Mouse (Mus musculus): Measurements from ENCODE around the gene Patj. TPM values are rescaled to one million over a fixed set of nuclear protein-coding genes. Genes with fewer than 3 reads are reported as not detected.

Patj gene
- polyA plus RNA-seq, 1 experiment from 2014 or later, result 13.4 TPM

DNA sequence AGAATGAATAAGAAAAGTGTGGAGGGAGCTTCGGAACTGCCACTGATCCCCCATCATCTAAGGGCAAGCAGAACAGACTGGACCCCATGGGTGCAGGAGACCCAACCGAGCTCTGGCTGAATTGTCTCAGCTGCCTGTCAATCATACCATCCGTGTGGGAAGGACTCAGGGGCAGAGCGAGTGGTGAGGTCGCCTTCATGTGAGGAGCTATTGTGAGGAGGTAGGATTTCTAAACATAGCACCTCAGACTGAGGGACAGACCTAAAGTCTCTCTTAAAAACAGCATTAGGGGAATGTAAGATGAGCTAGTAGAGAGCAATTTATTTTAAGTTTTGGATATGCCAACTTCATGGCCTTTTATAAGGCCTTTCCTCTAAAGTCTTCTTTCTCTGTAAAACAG lies 167.5 kb downstream of the Patj start:
- peaks cover 17% of the 10 kb centered on the region for H3K4me1 ChIP-seq
- H3K36me3 ChIP-seq, result no peaks in the 10 kb centered on the region
- ATAC-seq (ENCODE audit: insufficient number of reproducible peaks, low FRiP score, low TSS enrichment, low read depth), result no peak
- peak overlapping the region; percentile 65 for H3K27ac ChIP-seq
- no peak overlapping the region for H3K4me2 ChIP-seq
- no peak overlapping the region for H3K4me3 ChIP-seq
- H3K9ac ChIP-seq, result no peak overlapping the region
- no peaks in the 10 kb centered on the region for H3K27me3 ChIP-seq
- 68% methylated on average over 5 of the region's 5 CpGs for WGBS
- H3K9me3 ChIP-seq, result no peaks in the 10 kb centered on the region

DNA sequence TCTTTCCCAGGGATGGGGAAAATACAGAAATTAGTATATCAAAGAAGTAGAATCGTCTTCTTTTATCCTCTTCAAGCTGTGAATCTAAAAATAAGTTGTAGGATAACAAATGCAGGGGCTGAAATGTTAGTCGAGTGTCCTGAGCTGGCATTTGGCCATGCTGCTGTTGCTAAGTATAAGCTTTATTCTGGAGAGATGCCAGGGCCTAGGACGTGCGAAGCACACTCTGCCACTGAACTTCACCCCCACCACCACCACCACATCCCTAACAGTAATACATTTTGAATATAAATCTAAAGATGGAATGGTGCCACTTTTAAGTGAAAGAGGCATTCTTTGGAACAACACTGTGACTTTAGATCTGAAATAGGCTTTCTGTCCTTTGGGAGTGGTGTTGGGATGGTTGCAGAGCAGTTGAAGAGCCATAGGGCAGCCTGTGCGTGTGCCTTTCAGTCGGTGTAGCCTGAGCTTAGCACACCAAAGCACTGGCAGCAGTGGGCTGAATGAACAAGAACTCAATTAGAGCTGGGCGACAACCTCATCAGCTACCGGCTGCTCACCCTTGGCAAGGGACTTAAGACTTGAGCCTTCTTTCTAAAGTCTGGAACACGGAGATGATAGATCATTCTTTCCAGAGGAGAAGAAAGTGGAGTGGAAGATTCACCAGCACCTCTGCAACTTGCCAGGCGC lies 168.1 kb downstream of the Patj start:
- 44% methylated on average over 10 of the region's 10 CpGs for WGBS
- no peaks in the 10 kb centered on the region for H3K27me3 ChIP-seq
- H3K4me1 ChIP-seq, result peaks cover 17% of the 10 kb centered on the region
- H3K4me3 ChIP-seq, result no peak overlapping the region
- ATAC-seq (ENCODE audit: insufficient number of reproducible peaks, low FRiP score, low TSS enrichment, low read depth), result peak; percentile 78; the same call in 1 of the 2 replicates
- H3K9ac ChIP-seq, result no peak overlapping the region
- H3K36me3 ChIP-seq, result no peaks in the 10 kb centered on the region
- H3K9me3 ChIP-seq, result no peaks in the 10 kb centered on the region
- no peak overlapping the region for H3K4me2 ChIP-seq
- H3K27ac ChIP-seq, result peak overlapping the region; percentile 65

DNA sequence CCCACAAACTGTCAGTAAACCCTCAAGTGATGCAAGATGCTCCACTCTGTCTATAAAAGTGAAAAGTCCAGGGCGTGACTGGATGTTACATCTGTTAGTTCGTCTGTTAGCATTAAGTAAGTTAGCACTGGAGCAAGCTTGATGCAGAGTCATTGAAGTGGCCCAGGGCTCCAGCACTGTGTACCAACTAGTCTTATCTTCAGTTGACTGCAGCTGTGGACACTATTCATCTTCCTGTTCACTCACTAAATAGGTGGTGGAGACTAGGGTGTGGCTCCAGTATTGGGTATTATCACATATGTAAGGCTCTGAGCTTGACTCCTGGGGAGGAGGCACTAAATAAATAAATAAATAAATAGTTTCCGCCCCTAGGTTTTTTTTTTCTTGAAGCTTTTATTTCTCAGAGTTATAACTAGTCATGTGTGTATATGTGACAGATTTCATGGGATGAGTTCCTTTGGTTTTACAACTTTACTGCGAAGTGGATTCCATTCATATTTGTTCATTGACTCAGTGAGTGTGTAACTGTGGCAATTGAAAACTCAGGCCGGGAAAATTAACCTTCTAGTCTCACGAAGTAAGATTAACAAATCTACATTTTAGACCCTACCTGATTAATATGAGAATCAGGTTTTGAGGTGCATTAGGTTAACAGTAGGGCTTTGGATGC lies 168.7 kb downstream of the Patj start:
- WGBS, result 59% methylated on average over 6 of the region's 6 CpGs
- no peaks in the 10 kb centered on the region for H3K27me3 ChIP-seq
- H3K4me2 ChIP-seq, result no peak overlapping the region
- no peak overlapping the region for H3K9ac ChIP-seq
- no peak overlapping the region for H3K4me3 ChIP-seq
- no peaks in the 10 kb centered on the region for H3K36me3 ChIP-seq
- H3K4me1 ChIP-seq, result peaks cover 17% of the 10 kb centered on the region
- no peaks in the 10 kb centered on the region for H3K9me3 ChIP-seq
- H3K27ac ChIP-seq, result peak overlapping the region; percentile 65
- no peak for ATAC-seq (ENCODE audit: insufficient number of reproducible peaks, low FRiP score, low TSS enrichment, low read depth)

DNA sequence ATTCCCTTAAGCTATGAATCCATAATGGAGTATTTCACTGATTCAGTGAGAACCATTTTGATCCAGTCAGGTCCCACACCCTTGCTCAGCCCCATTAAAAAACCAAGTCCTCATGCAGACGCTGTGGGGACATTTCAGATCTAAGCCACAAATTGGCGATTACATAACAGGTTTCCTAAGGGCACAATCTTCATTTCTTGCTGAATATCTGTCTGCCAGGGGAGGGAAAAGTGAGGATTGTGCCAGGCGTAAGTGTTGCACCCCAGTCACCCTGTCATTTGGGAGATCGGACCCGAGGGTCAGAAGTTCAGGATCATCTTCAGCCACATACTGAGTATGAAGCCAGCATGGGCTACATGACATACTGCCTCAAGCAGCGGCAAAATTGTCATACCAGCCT lies 171.2 kb downstream of the Patj start:
- Histone ChIP-seq H3K27me3 (no peaks in the 10 kb centered on the region), H3K4me3 (no peak overlapping the region), H3K4me2 (no peak overlapping the region), H3K9me3 (no peaks in the 10 kb centered on the region), H3K9ac (no peak overlapping the region), H3K4me1 (peaks cover 14% of the 10 kb centered on the region), H3K27ac (no peak overlapping the region), H3K36me3 (no peaks in the 10 kb centered on the region)
- ATAC-seq (ENCODE audit: insufficient number of reproducible peaks, low FRiP score, low TSS enrichment, low read depth), result no peak
- 84% methylated on average over 6 of the region's 6 CpGs for WGBS

DNA sequence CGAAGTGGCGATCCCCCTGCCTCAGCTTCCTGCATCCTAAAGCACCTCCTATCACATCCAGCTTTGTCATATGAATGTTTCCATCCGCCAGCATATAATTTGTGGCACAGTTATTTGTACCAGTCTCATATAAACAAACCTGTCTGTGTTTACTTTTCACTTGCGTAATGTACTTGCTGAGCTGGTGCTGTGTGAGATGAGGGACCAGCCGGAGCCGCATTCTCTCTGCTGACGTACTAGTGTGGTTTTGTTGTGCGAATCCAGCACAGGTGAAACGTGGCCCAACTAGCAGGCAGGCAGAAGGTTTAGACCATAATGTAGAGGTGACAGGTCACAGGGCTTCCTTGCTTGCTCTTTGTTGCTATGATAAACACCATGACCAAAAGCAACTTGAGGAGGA lies 171.9 kb downstream of the Patj start:
- Histone ChIP-seq H3K27ac (no peak overlapping the region), H3K4me3 (no peak overlapping the region), H3K27me3 (no peaks in the 10 kb centered on the region), H3K9ac (no peak overlapping the region), H3K36me3 (no peaks in the 10 kb centered on the region), H3K4me1 (peaks cover 14% of the 10 kb centered on the region), H3K4me2 (no peak overlapping the region), H3K9me3 (no peaks in the 10 kb centered on the region)
- ATAC-seq (ENCODE audit: insufficient number of reproducible peaks, low FRiP score, low TSS enrichment, low read depth), result no peak
- WGBS, result 89% methylated on average over 9 of the region's 9 CpGs

DNA sequence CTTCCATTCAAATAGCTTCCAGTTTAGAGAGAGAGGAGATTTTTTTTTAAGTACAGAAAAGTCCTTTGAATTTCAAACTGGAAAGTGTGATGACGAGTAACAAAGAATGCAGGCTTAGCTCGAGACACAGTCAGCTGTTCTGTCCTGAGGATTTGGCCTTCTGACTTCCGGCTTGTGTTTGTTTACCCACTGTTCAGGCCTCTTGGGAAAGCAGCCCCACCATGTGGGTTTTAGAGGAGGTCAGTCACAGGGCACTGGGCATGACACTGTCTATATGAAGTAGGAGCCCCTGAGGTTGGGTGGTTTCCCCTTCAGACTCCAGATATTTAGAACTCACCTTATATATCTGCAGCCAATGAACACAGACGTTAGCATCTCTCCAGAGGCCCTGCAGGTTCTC lies 174.3 kb downstream of the Patj start:
- ATAC-seq (ENCODE audit: insufficient number of reproducible peaks, low FRiP score, low TSS enrichment, low read depth), result no peak
- H3K4me3 ChIP-seq, result no peak overlapping the region
- 51% methylated on average over 4 of the region's 4 CpGs for WGBS
- no peak overlapping the region for H3K4me2 ChIP-seq
- H3K27me3 ChIP-seq, result no peaks in the 10 kb centered on the region
- no peak overlapping the region for H3K27ac ChIP-seq
- no peaks in the 10 kb centered on the region for H3K36me3 ChIP-seq
- H3K9me3 ChIP-seq, result no peaks in the 10 kb centered on the region
- H3K9ac ChIP-seq, result no peak overlapping the region
- H3K4me1 ChIP-seq, result no peaks in the 10 kb centered on the region

DNA sequence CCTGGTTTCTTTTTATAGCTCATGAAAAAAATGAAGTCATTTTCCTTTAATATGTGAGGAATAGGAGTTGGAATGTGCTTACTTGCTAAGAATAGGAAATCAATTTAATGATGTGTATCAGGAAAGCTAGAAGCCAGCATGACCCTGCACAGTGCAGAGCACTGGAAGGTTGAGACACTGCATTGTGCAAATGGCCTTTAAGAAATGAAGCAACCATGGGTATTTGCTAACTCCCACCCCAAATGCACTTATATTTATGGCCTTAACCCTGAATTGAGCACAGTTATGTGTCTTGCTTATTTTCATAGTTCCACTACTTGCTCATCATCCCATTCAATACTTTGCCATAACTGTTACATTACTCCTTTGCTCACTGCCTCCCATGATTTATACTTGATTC lies 181.7 kb downstream of the Patj start:
- no peaks in the 10 kb centered on the region for H3K9me3 ChIP-seq
- H3K27ac ChIP-seq, result no peak overlapping the region
- H3K27me3 ChIP-seq, result no peaks in the 10 kb centered on the region
- H3K4me1 ChIP-seq, result no peaks in the 10 kb centered on the region
- H3K9ac ChIP-seq, result no peak overlapping the region
- H3K36me3 ChIP-seq, result no peaks in the 10 kb centered on the region
- ATAC-seq (ENCODE audit: insufficient number of reproducible peaks, low FRiP score, low TSS enrichment, low read depth), result no peak
- no peak overlapping the region for H3K4me3 ChIP-seq
- H3K4me2 ChIP-seq, result no peak overlapping the region

DNA sequence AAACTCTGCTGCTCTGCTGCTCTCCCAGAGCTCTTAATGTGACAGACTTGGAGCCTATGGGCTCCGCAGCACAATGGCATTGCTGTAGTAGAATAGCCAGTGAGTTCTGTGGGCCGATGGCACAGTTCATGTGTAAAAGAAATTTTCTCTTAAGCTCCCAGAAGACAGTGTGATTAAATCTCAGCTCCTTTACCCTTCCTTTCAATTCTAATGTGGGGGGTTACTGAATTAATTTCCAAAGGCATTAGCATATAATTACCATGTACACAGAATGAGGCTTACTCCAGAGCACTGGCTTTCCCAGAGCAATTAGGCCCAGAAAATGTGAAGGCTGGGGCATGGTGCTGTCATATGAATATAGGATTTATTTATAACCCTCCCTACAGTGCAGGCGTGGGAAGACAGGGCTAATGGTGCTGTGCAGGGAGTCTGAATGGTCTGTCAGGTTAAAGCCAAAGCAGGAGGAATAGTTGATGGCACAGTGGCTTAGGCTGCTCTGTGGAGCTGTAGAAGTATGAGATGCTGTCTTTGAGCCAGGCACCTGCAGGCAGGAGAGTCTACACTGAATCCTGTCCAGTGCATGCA lies 182.5 kb downstream of the Patj start:
- H3K4me2 ChIP-seq, result no peak overlapping the region
- H3K36me3 ChIP-seq, result no peaks in the 10 kb centered on the region
- ATAC-seq (ENCODE audit: insufficient number of reproducible peaks, low FRiP score, low TSS enrichment, low read depth), result no peak
- H3K4me3 ChIP-seq, result no peak overlapping the region
- H3K9me3 ChIP-seq, result no peaks in the 10 kb centered on the region
- no peak overlapping the region for H3K27ac ChIP-seq
- no peak overlapping the region for H3K9ac ChIP-seq
- WGBS, result 79% methylated on average over 3 of the region's 3 CpGs
- no peaks in the 10 kb centered on the region for H3K4me1 ChIP-seq
- H3K27me3 ChIP-seq, result no peaks in the 10 kb centered on the region

DNA sequence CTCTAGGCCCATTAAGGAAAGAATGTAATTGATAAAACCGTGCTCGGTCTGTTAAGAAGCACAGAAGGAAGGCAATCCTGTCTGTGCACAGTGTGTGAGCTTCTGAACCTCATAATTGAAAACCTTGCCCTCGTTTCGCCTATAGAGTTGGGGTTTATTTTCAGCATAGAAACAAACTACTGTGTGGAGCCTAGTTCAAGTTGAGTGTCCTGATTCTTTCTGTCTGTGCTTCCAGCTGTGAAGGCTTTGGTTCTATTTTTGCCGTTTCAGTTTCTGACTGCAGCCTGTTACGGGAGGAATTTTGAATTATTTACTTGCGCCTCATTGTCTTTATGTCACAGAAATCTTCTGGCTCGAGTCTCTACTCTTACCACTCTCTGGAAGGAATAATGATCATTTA lies 185.9 kb downstream of the Patj start:
- Histone ChIP-seq H3K4me2 (no peak overlapping the region), H3K4me1 (no peaks in the 10 kb centered on the region), H3K4me3 (no peak overlapping the region), H3K9me3 (no peaks in the 10 kb centered on the region), H3K27me3 (no peaks in the 10 kb centered on the region), H3K36me3 (no peaks in the 10 kb centered on the region), H3K27ac (no peak overlapping the region), H3K9ac (no peak overlapping the region)
- 71% methylated on average over 8 of the region's 8 CpGs for WGBS
- no peak for ATAC-seq (ENCODE audit: insufficient number of reproducible peaks, low FRiP score, low TSS enrichment, low read depth)

DNA sequence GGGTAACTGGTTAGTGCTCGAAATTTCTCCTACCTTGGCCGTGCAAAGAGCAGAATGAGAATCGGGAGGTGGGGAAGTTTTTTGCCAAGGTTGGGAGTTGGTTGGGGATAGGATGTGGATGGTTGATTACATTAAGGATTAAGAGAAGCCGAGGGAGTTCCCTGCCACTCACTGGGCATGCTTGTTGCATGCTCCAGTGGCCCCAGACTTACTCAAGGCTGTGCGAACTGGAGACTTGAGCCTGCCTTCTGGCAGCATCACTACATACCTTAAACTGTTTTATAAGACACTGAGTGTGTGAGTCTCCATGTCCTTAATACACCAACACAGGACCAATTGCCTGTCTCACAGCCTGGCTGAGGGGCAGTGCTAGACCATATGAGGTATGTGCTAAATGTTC lies 188.4 kb downstream of the Patj start:
- Histone ChIP-seq H3K4me3 (no peak overlapping the region), H3K9me3 (no peaks in the 10 kb centered on the region), H3K27me3 (no peaks in the 10 kb centered on the region), H3K36me3 (no peaks in the 10 kb centered on the region), H3K4me2 (no peak overlapping the region), H3K9ac (no peak overlapping the region), H3K27ac (no peak overlapping the region), H3K4me1 (0 out of 2 replicates have a peak, but pooled peaks cover 3% of the 10 kb centered on the region)
- WGBS, result 82% methylated on average over 5 of the region's 5 CpGs
- ATAC-seq (ENCODE audit: insufficient number of reproducible peaks, low FRiP score, low TSS enrichment, low read depth), result no peak

DNA sequence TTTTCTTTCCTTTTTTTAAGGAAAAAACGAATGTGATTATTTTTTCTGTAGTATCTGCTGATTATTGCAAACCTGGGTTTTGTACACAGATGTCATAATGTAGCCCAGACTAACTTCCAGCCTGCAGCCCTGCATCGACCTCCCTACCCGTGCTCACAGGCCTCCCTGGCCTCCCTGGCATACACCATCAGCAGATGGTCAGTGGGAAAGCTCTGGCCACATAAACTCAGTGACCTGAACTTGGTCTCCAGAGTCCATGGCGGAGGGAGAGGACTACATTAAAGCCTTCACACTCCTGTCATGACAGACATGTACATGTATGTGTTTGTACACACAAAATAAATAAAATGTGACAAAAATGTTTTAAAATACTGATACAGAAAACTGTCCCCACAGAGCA lies 190.7 kb downstream of the Patj start:
- H3K4me1 ChIP-seq, result 0 out of 2 replicates have a peak, but pooled peaks cover 5% of the 10 kb centered on the region
- ATAC-seq (ENCODE audit: insufficient number of reproducible peaks, low FRiP score, low TSS enrichment, low read depth), result no peak
- H3K9me3 ChIP-seq, result no peaks in the 10 kb centered on the region
- no peaks in the 10 kb centered on the region for H3K36me3 ChIP-seq
- no peak overlapping the region for H3K9ac ChIP-seq
- WGBS, result 77% methylated on average over 4 of the region's 4 CpGs
- H3K27me3 ChIP-seq, result no peaks in the 10 kb centered on the region
- H3K27ac ChIP-seq, result no peak overlapping the region
- no peak overlapping the region for H3K4me2 ChIP-seq
- no peak overlapping the region for H3K4me3 ChIP-seq

DNA sequence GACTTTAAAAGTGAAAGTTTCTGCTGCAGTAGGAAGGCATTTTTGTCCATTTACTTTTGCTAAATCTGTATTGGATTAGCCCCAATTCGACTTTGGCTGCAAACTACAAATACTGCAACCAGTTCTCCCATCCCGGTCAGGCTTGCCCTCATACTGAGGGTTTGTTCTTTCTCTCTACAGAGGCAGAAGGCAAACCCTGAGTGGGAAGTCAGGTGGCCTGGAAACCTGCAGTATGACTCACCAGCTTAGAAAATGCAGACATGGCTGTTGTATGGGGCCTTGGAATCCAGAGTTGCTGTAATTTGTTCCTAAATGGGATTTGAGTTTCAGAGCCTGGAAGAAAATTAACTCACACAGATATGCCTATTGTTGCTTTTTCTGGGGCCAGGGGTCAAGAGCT lies 192.1 kb downstream of the Patj start:
- H3K9me3 ChIP-seq, result no peaks in the 10 kb centered on the region
- H3K27me3 ChIP-seq, result no peaks in the 10 kb centered on the region
- no peak overlapping the region for H3K27ac ChIP-seq
- WGBS, result 54% methylated on average over 2 of the region's 2 CpGs
- no peak overlapping the region for H3K4me2 ChIP-seq
- 0 out of 2 replicates have a peak, but pooled peaks cover 8% of the 10 kb centered on the region for H3K4me1 ChIP-seq
- H3K9ac ChIP-seq, result no peak overlapping the region
- H3K4me3 ChIP-seq, result no peak overlapping the region
- no peak for ATAC-seq (ENCODE audit: insufficient number of reproducible peaks, low FRiP score, low TSS enrichment, low read depth)
- no peaks in the 10 kb centered on the region for H3K36me3 ChIP-seq

All from limb, embryonic 15.5 days (tissue).